In the genomic region with DNA sequence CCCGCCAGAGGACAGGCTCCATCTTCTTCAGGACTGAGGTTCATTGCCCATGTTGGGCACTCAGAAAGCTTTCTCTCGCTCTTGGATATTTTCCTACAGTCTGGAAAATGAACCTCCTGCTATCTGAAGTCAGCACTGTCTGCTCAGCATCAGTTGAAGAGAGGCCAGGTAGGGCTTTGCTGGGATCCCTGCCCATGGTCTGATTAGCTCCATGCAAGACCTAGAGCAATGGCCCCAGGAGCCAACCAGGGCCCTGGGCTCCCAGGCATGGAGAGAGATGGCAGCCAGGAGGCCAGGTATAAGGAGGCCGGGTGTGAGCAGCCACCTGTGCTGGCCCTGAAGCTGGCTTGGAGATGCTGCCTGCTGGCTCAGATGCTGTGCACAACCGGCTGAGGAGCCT, we compare ENCODE assay signal across 20 mouse cellular contexts.
DNase-seq lines count a peak whose midpoint lies in the region; ATAC-seq and TF ChIP-seq lines count a peak whose summit lies in the region.
"Had no signal": no experiment of that assay in that cellular context is flagged by ENCODE, and none has a peak within 500 bp of the region (broad histone marks: within the 10 kb centered on the region; RNA-seq: fewer than 3 reads in every experiment).

No protein-coding gene starts in this region.

- peak overlapping the region; percentile 66 for H3K27ac ChIP-seq in forebrain, embryonic 15.5 days (replicated peaks)
- no peak overlapping the region for H3K27ac ChIP-seq in forebrain, embryonic 10.5 days
- H3K27ac ChIP-seq in midbrain, embryonic 10.5 days (replicated peaks): peak overlapping the region; percentile 28; the same call in 1 of the 2 replicates
- H3K27ac ChIP-seq in midbrain, postnatal 0 days (ENCODE audit: low read depth, low read length): no peak overlapping the region
- H3K27ac ChIP-seq in neural tube, embryonic 14.5 days (ENCODE audit: low read depth, low read length): peak overlapping the region; percentile 40
- H3K27ac ChIP-seq: embryonic facial prominence, embryonic 12.5 days; heart, embryonic 13.5 days; limb, embryonic 10.5 days; macrophage; neural tube, embryonic 12.5 days had no signal

- no peak for TF ChIP-seq CTCF in midbrain, postnatal 0 days (IDR thresholded peaks at IDR 0.05)

- WGBS in forebrain, embryonic 15.5 days: 61% methylated on average over 4 of the region's 4 CpGs
- 78% methylated on average over 4 of the region's 4 CpGs for WGBS in forebrain, embryonic 10.5 days
- WGBS in midbrain, embryonic 10.5 days: 68% methylated on average over 4 of the region's 4 CpGs
- WGBS in midbrain, postnatal 0 days: 57% methylated on average over 4 of the region's 4 CpGs
- WGBS in neural tube, embryonic 14.5 days: 69% methylated on average over 4 of the region's 4 CpGs

- H3K4me3 ChIP-seq in forebrain, embryonic 15.5 days: no peak overlapping the region
- no peak overlapping the region for H3K4me3 ChIP-seq in forebrain, embryonic 10.5 days
- no peak overlapping the region for H3K4me3 ChIP-seq in midbrain, embryonic 10.5 days
- H3K4me3 ChIP-seq in midbrain, postnatal 0 days (ENCODE audit: low read depth, low read length): no peak overlapping the region
- H3K4me3 ChIP-seq in neural tube, embryonic 14.5 days (ENCODE audit: low read depth, low read length): no peak overlapping the region
- H3K4me3 ChIP-seq: embryonic facial prominence, embryonic 12.5 days; heart, embryonic 13.5 days; limb, embryonic 10.5 days; neural tube, embryonic 12.5 days had no signal

- DNase-seq in forebrain, embryonic 10.5 days (ENCODE audit: extremely low spot score, low spot score): no peak
- no peak for DNase-seq in midbrain, embryonic 10.5 days (ENCODE audit: low spot score)
- DNase-seq in midbrain, postnatal 0 days (ENCODE audit: low spot score): no peak
- peak; percentile 89 for DNase-seq in cerebellum, adult 9-11 months
- DNase-seq in heart, adult 9 months (ENCODE audit: low spot score in 2 of 2): no peak
- no peak for DNase-seq in left cerebral cortex, postnatal 25 days (ENCODE audit: low spot score in 2 of 2)
- DNase-seq: adrenal gland, adult 8-10 months; heart, postnatal 36 days; lung, adult 2 months; right cerebral cortex, postnatal 4 days; thymus, postnatal 14 days had no signal

- intact Hi-C loops in left cerebral cortex, postnatal 25 days (cut with DNase I): no loop called here

- no peaks in the 10 kb centered on the region for H3K36me3 ChIP-seq in forebrain, embryonic 15.5 days
- no peaks in the 10 kb centered on the region for H3K36me3 ChIP-seq in forebrain, embryonic 10.5 days (replicated peaks)
- H3K36me3 ChIP-seq in midbrain, embryonic 10.5 days: no peaks in the 10 kb centered on the region
- no peaks in the 10 kb centered on the region for H3K36me3 ChIP-seq in midbrain, postnatal 0 days (ENCODE audit: insufficient read depth, low read length)
- no peaks in the 10 kb centered on the region for H3K36me3 ChIP-seq in neural tube, embryonic 14.5 days (ENCODE audit: control insufficient read depth, insufficient read depth, low read length)
- H3K36me3 ChIP-seq: embryonic facial prominence, embryonic 12.5 days; heart, embryonic 13.5 days; limb, embryonic 10.5 days; neural tube, embryonic 12.5 days had no signal

- ATAC-seq in forebrain, embryonic 15.5 days (replicated peaks): no peak
- no peak for ATAC-seq in midbrain, postnatal 0 days (ENCODE audit: low FRiP score)
- no peak for ATAC-seq in neural tube, embryonic 14.5 days (ENCODE audit: low read depth)
- ATAC-seq: intestine, postnatal 0 days had no signal

- H3K27me3 ChIP-seq in forebrain, embryonic 15.5 days: no peaks in the 10 kb centered on the region
- H3K27me3 ChIP-seq in forebrain, embryonic 10.5 days (ENCODE audit: poor library complexity, severe bottlenecking): no peaks in the 10 kb centered on the region
- no peaks in the 10 kb centered on the region for H3K27me3 ChIP-seq in midbrain, embryonic 10.5 days (ENCODE audit: low read depth, poor library complexity, severe bottlenecking)
- H3K27me3 ChIP-seq in midbrain, postnatal 0 days (ENCODE audit: insufficient read depth, low read length): no peaks in the 10 kb centered on the region
- no peaks in the 10 kb centered on the region for H3K27me3 ChIP-seq in neural tube, embryonic 14.5 days (ENCODE audit: control insufficient read depth, insufficient read depth, low read length)
- H3K27me3 ChIP-seq: embryonic facial prominence, embryonic 12.5 days; neural tube, embryonic 12.5 days had no signal

- no peak overlapping the region for H3K4me2 ChIP-seq in forebrain, embryonic 15.5 days (replicated peaks)
- no peak overlapping the region for H3K4me2 ChIP-seq in midbrain, postnatal 0 days (ENCODE audit: low read depth, low read length, poor library complexity, severe bottlenecking)
- no peak overlapping the region for H3K4me2 ChIP-seq in neural tube, embryonic 14.5 days (ENCODE audit: low read depth, low read length)
- H3K4me2 ChIP-seq: embryonic facial prominence, embryonic 12.5 days; heart, embryonic 13.5 days; liver, embryonic 11.5 days; neural tube, embryonic 12.5 days had no signal

- H3K9ac ChIP-seq in forebrain, embryonic 15.5 days (replicated peaks): no peak overlapping the region
- no peak overlapping the region for H3K9ac ChIP-seq in midbrain, postnatal 0 days (replicated peaks; ENCODE audit: low read length, poor library complexity, severe bottlenecking)
- H3K9ac ChIP-seq in neural tube, embryonic 14.5 days (replicated peaks; ENCODE audit: low read depth, low read length): no peak overlapping the region
- H3K9ac ChIP-seq: embryonic facial prominence, embryonic 12.5 days; heart, embryonic 13.5 days; neural tube, embryonic 12.5 days had no signal

- no peaks in the 10 kb centered on the region for H3K9me3 ChIP-seq in forebrain, embryonic 15.5 days
- H3K9me3 ChIP-seq in forebrain, embryonic 10.5 days: peaks cover 7% of the 10 kb centered on the region; the same call in 1 of the 2 replicates
- 0 out of 2 replicates have a peak, but pooled peaks cover 8% of the 10 kb centered on the region for H3K9me3 ChIP-seq in midbrain, embryonic 10.5 days (replicated peaks)
- H3K9me3 ChIP-seq in midbrain, postnatal 0 days (ENCODE audit: low read length): no peaks in the 10 kb centered on the region
- H3K9me3 ChIP-seq in neural tube, embryonic 14.5 days (ENCODE audit: control insufficient read depth, low read length): no peaks in the 10 kb centered on the region
- H3K9me3 ChIP-seq: embryonic facial prominence, embryonic 12.5 days; limb, embryonic 10.5 days; neural tube, embryonic 12.5 days had no signal

- peaks cover 42% of the 10 kb centered on the region for H3K4me1 ChIP-seq in forebrain, embryonic 15.5 days
- peaks cover 12% of the 10 kb centered on the region for H3K4me1 ChIP-seq in forebrain, embryonic 10.5 days
- H3K4me1 ChIP-seq in midbrain, embryonic 10.5 days: peaks cover 39% of the 10 kb centered on the region
- peaks cover 24% of the 10 kb centered on the region for H3K4me1 ChIP-seq in midbrain, postnatal 0 days (ENCODE audit: insufficient read depth, low read length)
- H3K4me1 ChIP-seq in neural tube, embryonic 14.5 days (ENCODE audit: control insufficient read depth, insufficient read depth, low read length): peaks cover 53% of the 10 kb centered on the region
- H3K4me1 ChIP-seq: embryonic facial prominence, embryonic 12.5 days; heart, embryonic 13.5 days had no signal

Comparison
In these comparisons a context has a peak if more than half of its experiments do, and no peak if none do; other contexts are left out.
1. H3K27ac ChIP-seq: peak in forebrain, embryonic 15.5 days (single experiment), midbrain, embryonic 10.5 days (single experiment) and neural tube, embryonic 14.5 days (single experiment); none in forebrain, embryonic 10.5 days (single experiment) and midbrain, postnatal 0 days (single experiment).